Mouse (Mus musculus) thymus, postnatal 14 days (tissue): ENCODE results near the gene Phldb1.
A peak's percentile ranks its signal among the peaks of the same experiment; 100 is the strongest.

ENCODE experiments used
- DNase-seq: peaks from one replicate; pipeline ENCODE4 v3.0.0; 2021

Gene Phldb1

GRCm38 (mm10) chr9:44726431-44727146 is 8.4 kb downstream of the Phldb1 start:
- no peak for DNase-seq

- DNase-seq = no peak
Observed at GRCm38 (mm10) chr9:44724665-44725064, 10.3 kb downstream of the Phldb1 start.

GRCm38 (mm10) chr9:44724223-44724622 is 10.8 kb downstream of the Phldb1 start:
- DNase-seq = no peak

- peak; percentile 27 for DNase-seq
Observed at GRCm38 (mm10) chr9:44723521-44724041, 11.4 kb downstream of the Phldb1 start.

- no peak for DNase-seq
Observed at GRCm38 (mm10) chr9:44723008-44723407, 12.0 kb downstream of the Phldb1 start.

- no peak for DNase-seq
Observed at GRCm38 (mm10) chr9:44722575-44722974, 12.4 kb downstream of the Phldb1 start.

GRCm38 (mm10) chr9:44721877-44722186 is 13.2 kb downstream of the Phldb1 start:
- DNase-seq = no peak

GRCm38 (mm10) chr9:44721154-44721876 is 13.7 kb downstream of the Phldb1 start:
- peak; percentile 53 for DNase-seq

GRCm38 (mm10) chr9:44720358-44721153 is 14.4 kb downstream of the Phldb1 start:
- no peak for DNase-seq

- no peak for DNase-seq
Observed at GRCm38 (mm10) chr9:44719632-44720357, 15.2 kb downstream of the Phldb1 start.

GRCm38 (mm10) chr9:44718937-44719631 is 15.9 kb downstream of the Phldb1 start:
- DNase-seq = no peak

GRCm38 (mm10) chr9:44717822-44718242 is 17.2 kb downstream of the Phldb1 start:
- DNase-seq = no peak

- no peak for DNase-seq
Observed at GRCm38 (mm10) chr9:44716997-44717821, 17.8 kb downstream of the Phldb1 start.

- DNase-seq = no peak
Observed at GRCm38 (mm10) chr9:44715705-44716362, 19.2 kb downstream of the Phldb1 start.

- DNase-seq = no peak
Observed at GRCm38 (mm10) chr9:44715109-44715508, 19.9 kb downstream of the Phldb1 start.

- no peak for DNase-seq
Observed at GRCm38 (mm10) chr9:44713574-44713973, 21.4 kb downstream of the Phldb1 start.

- DNase-seq = no peak
Observed at GRCm38 (mm10) chr9:44713080-44713479, 21.9 kb downstream of the Phldb1 start.

- DNase-seq = no peak
Observed at GRCm38 (mm10) chr9:44711602-44712001, 23.4 kb downstream of the Phldb1 start.

- DNase-seq = no peak
Observed at GRCm38 (mm10) chr9:44710213-44710612, 24.8 kb downstream of the Phldb1 start.

GRCm38 (mm10) chr9:44709600-44709999 is 25.4 kb downstream of the Phldb1 start:
- peak; percentile 39 for DNase-seq

GRCm38 (mm10) chr9:44708925-44709324 is 26.1 kb downstream of the Phldb1 start:
- DNase-seq = no peak
